Mouse (Mus musculus): ENCODE measurements around the gene Mrpl37. TPM values are rescaled to one million over a fixed set of nuclear protein-coding genes. Genes with fewer than 3 reads are reported as not detected.

Gene Mrpl37
- polyA plus RNA-seq, 1 experiment from 2014 or later = 87.5 TPM

GRCm38 (mm10) chr4:107042304-107042703 lies 24.4 kb downstream of the Mrpl37 start:
- no peaks in the 10 kb centered on the region for H3K9me3 ChIP-seq (replicated peaks)
- H3K27ac ChIP-seq (replicated peaks) = no peak overlapping the region; the same call in 1 of the 2 replicates
- 87% methylated on average over 6 of the region's 6 CpGs for WGBS
- H3K36me3 ChIP-seq = peaks cover 88% of the 10 kb centered on the region
- no peak overlapping the region for H3K4me3 ChIP-seq (replicated peaks)
- H3K4me1 ChIP-seq = no peaks in the 10 kb centered on the region
- no peak for ATAC-seq (ENCODE audit: insufficient number of reproducible peaks, low FRiP score, low TSS enrichment, low read depth)
- no peak overlapping the region for H3K4me2 ChIP-seq (replicated peaks)
- H3K27me3 ChIP-seq = no peaks in the 10 kb centered on the region
- no peak overlapping the region for H3K9ac ChIP-seq

- Histone ChIP-seq H3K27me3 (no peaks in the 10 kb centered on the region), H3K4me2 (replicated peaks) (no peak overlapping the region), H3K4me1 (no peaks in the 10 kb centered on the region), H3K27ac (replicated peaks) (no peak overlapping the region), H3K9me3 (replicated peaks) (no peaks in the 10 kb centered on the region), H3K36me3 (peaks cover 86% of the 10 kb centered on the region), H3K4me3 (replicated peaks) (no peak overlapping the region), H3K9ac (no peak overlapping the region)
- ATAC-seq (ENCODE audit: insufficient number of reproducible peaks, low FRiP score, low TSS enrichment, low read depth) = no peak
- WGBS = 80% methylated on average over 8 of the region's 8 CpGs
Measured at GRCm38 (mm10) chr4:107039270-107039669, 27.4 kb downstream of the Mrpl37 start.

GRCm38 (mm10) chr4:107038303-107038702 lies 28.4 kb downstream of the Mrpl37 start:
- Histone ChIP-seq H3K27ac (replicated peaks) (no peak overlapping the region), H3K27me3 (no peaks in the 10 kb centered on the region), H3K4me1 (no peaks in the 10 kb centered on the region), H3K4me2 (replicated peaks) (no peak overlapping the region), H3K9me3 (replicated peaks) (no peaks in the 10 kb centered on the region), H3K4me3 (replicated peaks) (no peak overlapping the region), H3K36me3 (peaks cover 85% of the 10 kb centered on the region), H3K9ac (no peak overlapping the region)
- 82% methylated on average over 4 of the region's 4 CpGs for WGBS
- ATAC-seq (ENCODE audit: insufficient number of reproducible peaks, low FRiP score, low TSS enrichment, low read depth) = no peak

GRCm38 (mm10) chr4:107036985-107037384 lies 29.7 kb downstream of the Mrpl37 start:
- H3K36me3 ChIP-seq = peaks cover 94% of the 10 kb centered on the region
- no peak for ATAC-seq (ENCODE audit: insufficient number of reproducible peaks, low FRiP score, low TSS enrichment, low read depth)
- no peak overlapping the region for H3K4me2 ChIP-seq (replicated peaks)
- H3K4me3 ChIP-seq (replicated peaks) = no peak overlapping the region
- 89% methylated on average over 2 of the region's 2 CpGs for WGBS
- H3K27me3 ChIP-seq = no peaks in the 10 kb centered on the region
- no peak overlapping the region for H3K9ac ChIP-seq
- H3K9me3 ChIP-seq (replicated peaks) = no peaks in the 10 kb centered on the region
- no peaks in the 10 kb centered on the region for H3K4me1 ChIP-seq
- H3K27ac ChIP-seq (replicated peaks) = no peak overlapping the region

- no peaks in the 10 kb centered on the region for H3K27me3 ChIP-seq
- ATAC-seq (ENCODE audit: insufficient number of reproducible peaks, low FRiP score, low TSS enrichment, low read depth) = no peak
- 90% methylated on average over 4 of the region's 4 CpGs for whole genome bisulfite sequencing
Measured at GRCm38 (mm10) chr4:107035689-107036088, 31.0 kb downstream of the Mrpl37 start.

GRCm38 (mm10) chr4:107026451-107026850 lies 40.2 kb downstream of the Mrpl37 start:
- Histone ChIP-seq H3K36me3 (peaks cover 34% of the 10 kb centered on the region), H3K4me2 (replicated peaks) (no peak overlapping the region), H3K4me1 (peaks cover 13% of the 10 kb centered on the region; the same call in 1 of the 2 replicates), H3K27ac (replicated peaks) (no peak overlapping the region), H3K4me3 (replicated peaks) (no peak overlapping the region), H3K9me3 (replicated peaks) (no peaks in the 10 kb centered on the region), H3K27me3 (no peaks in the 10 kb centered on the region), H3K9ac (no peak overlapping the region)
- no peak for ATAC-seq (ENCODE audit: insufficient number of reproducible peaks, low FRiP score, low TSS enrichment, low read depth)
- WGBS = 47% methylated on average over 8 of the region's 8 CpGs

More at GRCm38 (mm10) chr4:107035689-107036088, 31.0 kb downstream of the Mrpl37 start:
- no peaks in the 10 kb centered on the region for H3K9me3 ChIP-seq (replicated peaks)
- H3K27ac ChIP-seq (replicated peaks) = no peak overlapping the region; the same call in 1 of the 2 replicates
- no peak overlapping the region for H3K4me2 ChIP-seq (replicated peaks)
- H3K36me3 ChIP-seq = peaks cover 93% of the 10 kb centered on the region
- no peak overlapping the region for H3K9ac ChIP-seq
- H3K4me3 ChIP-seq (replicated peaks) = no peak overlapping the region
- no peaks in the 10 kb centered on the region for H3K4me1 ChIP-seq

- no peak for ATAC-seq (ENCODE audit: insufficient number of reproducible peaks, low FRiP score, low TSS enrichment, low read depth)
- H3K27ac ChIP-seq (replicated peaks) = no peak overlapping the region
- H3K36me3 ChIP-seq = peaks cover 23% of the 10 kb centered on the region
- no peak overlapping the region for H3K4me3 ChIP-seq (replicated peaks)
- WGBS = 72% methylated on average over 5 of the region's 5 CpGs
- no peaks in the 10 kb centered on the region for H3K9me3 ChIP-seq (replicated peaks)
- H3K27me3 ChIP-seq = no peaks in the 10 kb centered on the region
- no peak overlapping the region; the same call in 1 of the 2 replicates for H3K9ac ChIP-seq
- peaks cover 18% of the 10 kb centered on the region; the same call in 1 of the 2 replicates for H3K4me1 ChIP-seq
- H3K4me2 ChIP-seq (replicated peaks) = no peak overlapping the region
Measured at GRCm38 (mm10) chr4:107025369-107025768, 41.3 kb downstream of the Mrpl37 start.

- Histone ChIP-seq H3K9ac (no peak overlapping the region), H3K27me3 (no peaks in the 10 kb centered on the region), H3K36me3 (peaks cover 22% of the 10 kb centered on the region), H3K4me1 (peaks cover 18% of the 10 kb centered on the region; the same call in 1 of the 2 replicates), H3K9me3 (replicated peaks) (no peaks in the 10 kb centered on the region), H3K27ac (replicated peaks) (no peak overlapping the region), H3K4me2 (replicated peaks) (no peak overlapping the region), H3K4me3 (replicated peaks) (no peak overlapping the region)
- 83% methylated on average over 7 of the region's 7 CpGs for WGBS
- no peak for ATAC-seq (ENCODE audit: insufficient number of reproducible peaks, low FRiP score, low TSS enrichment, low read depth)
Measured at GRCm38 (mm10) chr4:107024899-107025298, 41.8 kb downstream of the Mrpl37 start.

- H3K4me2 ChIP-seq (replicated peaks) = no peak overlapping the region
- H3K4me1 ChIP-seq = peaks cover 37% of the 10 kb centered on the region
- no peak overlapping the region for H3K27ac ChIP-seq (replicated peaks)
- no peaks in the 10 kb centered on the region for H3K9me3 ChIP-seq (replicated peaks)
- no peak overlapping the region for H3K4me3 ChIP-seq (replicated peaks)
- H3K9ac ChIP-seq = no peak overlapping the region
- WGBS = 62% methylated on average over 3 of the region's 3 CpGs
- no peak for ATAC-seq (ENCODE audit: insufficient number of reproducible peaks, low FRiP score, low TSS enrichment, low read depth)
- H3K27me3 ChIP-seq = no peaks in the 10 kb centered on the region
- H3K36me3 ChIP-seq = peaks cover 3% of the 10 kb centered on the region; the same call in 1 of the 2 replicates
Measured at GRCm38 (mm10) chr4:107021464-107021863, 45.2 kb downstream of the Mrpl37 start.

GRCm38 (mm10) chr4:107020287-107021000 lies 46.2 kb downstream of the Mrpl37 start:
- H3K9ac ChIP-seq = no peak overlapping the region
- no peaks in the 10 kb centered on the region for H3K27me3 ChIP-seq
- H3K9me3 ChIP-seq (replicated peaks) = no peaks in the 10 kb centered on the region
- H3K36me3 ChIP-seq = peaks cover 3% of the 10 kb centered on the region; the same call in 1 of the 2 replicates
- WGBS = 68% methylated on average over 5 of the region's 5 CpGs
- no peak for ATAC-seq (ENCODE audit: insufficient number of reproducible peaks, low FRiP score, low TSS enrichment, low read depth)
- no peak overlapping the region for H3K27ac ChIP-seq (replicated peaks)
- no peak overlapping the region for H3K4me3 ChIP-seq (replicated peaks)
- peaks cover 48% of the 10 kb centered on the region for H3K4me1 ChIP-seq
- H3K4me2 ChIP-seq (replicated peaks) = no peak overlapping the region

- Histone ChIP-seq H3K9ac (no peak overlapping the region), H3K4me3 (replicated peaks) (no peak overlapping the region), H3K9me3 (replicated peaks) (no peaks in the 10 kb centered on the region), H3K36me3 (no peaks in the 10 kb centered on the region), H3K4me2 (replicated peaks) (no peak overlapping the region), H3K4me1 (peaks cover 60% of the 10 kb centered on the region), H3K27me3 (no peaks in the 10 kb centered on the region), H3K27ac (replicated peaks) (peak overlapping the region; percentile 61)
- 21% methylated on average over 7 of the region's 7 CpGs for WGBS
- no peak for ATAC-seq (ENCODE audit: insufficient number of reproducible peaks, low FRiP score, low TSS enrichment, low read depth)
Measured at GRCm38 (mm10) chr4:107019027-107019426, 47.6 kb downstream of the Mrpl37 start.

GRCm38 (mm10) chr4:107018521-107018920 lies 48.1 kb downstream of the Mrpl37 start:
- no peak for ATAC-seq (ENCODE audit: insufficient number of reproducible peaks, low FRiP score, low TSS enrichment, low read depth)
- Histone ChIP-seq H3K4me2 (replicated peaks) (no peak overlapping the region), H3K4me3 (replicated peaks) (no peak overlapping the region), H3K9ac (no peak overlapping the region), H3K9me3 (replicated peaks) (no peaks in the 10 kb centered on the region), H3K36me3 (no peaks in the 10 kb centered on the region), H3K4me1 (peaks cover 65% of the 10 kb centered on the region), H3K27ac (replicated peaks) (peak overlapping the region; percentile 61), H3K27me3 (no peaks in the 10 kb centered on the region)
- 59% methylated on average over 3 of the region's 3 CpGs for WGBS
